Mouse (Mus musculus) kidney, adult 2 months (tissue): ENCODE data around the gene Raph1. TPM values are rescaled to one million over a fixed set of nuclear protein-coding genes. Genes with fewer than 3 reads are reported as not detected.

Experiments used
- DNase-seq: peaks from one replicate; pipeline ENCODE4 v3.0.0; 2021
- H3K27ac ChIP-seq: fragments of 200-500 bp; 2 replicates; pipeline ENCODE4 v1.5.1; 2012; ENCODE audit warnings: low read depth, low read length, control low read depth, inconsistent platforms; ENCODE audit not compliant: insufficient read depth
- H3K27me3 ChIP-seq: fragments of 200-500 bp; replicated peaks from 2 replicates; pipeline ENCODE4 v1.6.1; 2012; ENCODE audit warnings: mild to moderate bottlenecking, moderate library complexity, low read length, inconsistent platforms; ENCODE audit not compliant: control insufficient read depth, insufficient read depth
- H3K36me3 ChIP-seq: fragments of 200-500 bp; 2 replicates; pipeline ENCODE4 v1.6.1; 2012; ENCODE audit warnings: mild to moderate bottlenecking, moderate library complexity, low read length, inconsistent platforms; ENCODE audit not compliant: control insufficient read depth, insufficient read depth
- H3K4me1 ChIP-seq: fragments of 200-500 bp; 2 replicates; pipeline ENCODE4 v1.6.1; 2011; ENCODE audit warnings: low read length; ENCODE audit not compliant: control insufficient read depth, insufficient read depth
- H3K4me3 ChIP-seq: fragments of 200-500 bp; 2 replicates; pipeline ENCODE4 v1.5.1; 2011; ENCODE audit warnings: mild to moderate bottlenecking, low read depth, low read length, control low read depth; ENCODE audit not compliant: insufficient read depth
- CTCF ChIP-seq: fragments of 200-500 bp; conservative IDR thresholded peaks from 2 replicates; pipeline ENCODE4 v1.5.1; 2011; ENCODE audit warnings: low read depth, mild to moderate bottlenecking, control low read depth, low read length, moderate library complexity, mixed read lengths; ENCODE audit not compliant: insufficient read depth, insufficient read length
- POLR2A ChIP-seq: fragments of 200-500 bp; IDR thresholded peaks from one replicate; pipeline ENCODE4 v1.6.1; 2011; ENCODE audit warnings: low read depth, low read length, control low read depth
- WGBS: fragments of 180-500 bp; shearing (Covaris S2); methylation state at CpG from one replicate; pipeline ENCODE4 v1.1.7; 2018; 5-methylcytosine and 5-hydroxymethylcytosine counted together
- polyA plus RNA-seq: library from polyadenylated mRNA; depleted of rRNA; stranded (reverse); fragments of >200 nt; gene quantifications from 2 replicates; pipeline ENCODE4 v1.2.3, GENCODE M21; 2012

Raph1 gene
- polyA plus RNA-seq, 1 experiment = 5.7 TPM

DNA sequence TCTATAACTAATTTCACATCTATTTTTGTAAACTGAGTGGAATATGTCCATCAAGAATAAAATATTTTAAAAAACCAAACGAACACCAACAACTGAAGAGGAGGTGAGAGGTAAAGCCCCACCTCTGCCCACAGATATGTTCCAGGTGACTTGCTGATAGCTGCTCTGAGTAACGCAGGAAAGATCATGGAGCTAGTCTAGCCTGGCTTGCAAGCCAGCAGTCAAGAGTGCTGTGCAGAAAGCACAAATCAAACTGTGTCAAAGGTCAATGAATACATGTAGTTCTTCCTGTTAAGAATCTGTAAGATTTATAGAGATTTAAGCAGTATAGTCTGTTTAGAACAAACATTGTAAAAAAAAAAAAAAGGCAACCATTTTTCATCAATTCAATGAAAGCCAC, 56.3 kb downstream of the Raph1 start:
- Histone ChIP-seq H3K4me1 (no peaks in the 10 kb centered on the region), H3K27me3 (no peaks in the 10 kb centered on the region), H3K4me3 (no peak overlapping the region), H3K27ac (no peak overlapping the region), H3K36me3 (no peaks in the 10 kb centered on the region)
- 37% methylated on average over 2 of the region's 2 CpGs for WGBS
- TF ChIP-seq POLR2A (no peak), CTCF (no peak)
- DNase-seq = no peak

GRCm38 (mm10) chr1:60503456-60503855, 63.4 kb downstream of the Raph1 start:
- no peak overlapping the region for H3K4me3 ChIP-seq
- no peak for TF ChIP-seq POLR2A
- DNase-seq = no peak
- H3K4me1 ChIP-seq = no peaks in the 10 kb centered on the region
- WGBS = 54% methylated on average over 5 of the region's 5 CpGs
- H3K27ac ChIP-seq = no peak overlapping the region
- H3K27me3 ChIP-seq = no peaks in the 10 kb centered on the region; the same call in 1 of the 2 replicates
- H3K36me3 ChIP-seq = no peaks in the 10 kb centered on the region; the same call in 1 of the 2 replicates

DNA sequence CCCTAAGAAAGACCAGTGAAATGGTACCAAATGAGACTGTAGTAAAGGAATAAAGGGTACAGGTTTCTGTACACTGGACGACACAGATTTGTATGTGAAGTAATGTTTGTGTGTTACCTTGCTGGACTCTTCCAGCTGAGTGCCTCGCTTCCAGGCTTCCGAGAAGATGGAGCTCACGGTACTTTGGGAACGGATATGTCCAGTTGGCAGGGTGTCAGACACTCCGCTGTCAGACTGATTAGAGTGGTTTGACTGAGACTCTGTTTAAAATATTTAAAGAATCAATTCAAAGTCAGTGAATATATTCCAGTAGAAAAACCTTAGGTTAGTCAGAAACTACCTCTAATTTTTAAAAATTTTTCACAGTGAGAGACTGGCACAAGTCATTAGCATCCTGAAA, 73.5 kb downstream of the Raph1 start:
- Histone ChIP-seq H3K36me3 (peaks cover 7% of the 10 kb centered on the region), H3K4me1 (no peaks in the 10 kb centered on the region), H3K4me3 (no peak overlapping the region), H3K27ac (no peak overlapping the region), H3K27me3 (no peaks in the 10 kb centered on the region)
- 77% methylated on average over 6 of the region's 6 CpGs for WGBS
- DNase-seq = no peak
- TF ChIP-seq CTCF (no peak), POLR2A (no peak)

GRCm38 (mm10) chr1:60492404-60492803, 74.5 kb downstream of the Raph1 start:
- WGBS = 37% methylated on average over 5 of the region's 5 CpGs
- H3K36me3 ChIP-seq = peaks cover 5% of the 10 kb centered on the region; the same call in 1 of the 2 replicates

DNA sequence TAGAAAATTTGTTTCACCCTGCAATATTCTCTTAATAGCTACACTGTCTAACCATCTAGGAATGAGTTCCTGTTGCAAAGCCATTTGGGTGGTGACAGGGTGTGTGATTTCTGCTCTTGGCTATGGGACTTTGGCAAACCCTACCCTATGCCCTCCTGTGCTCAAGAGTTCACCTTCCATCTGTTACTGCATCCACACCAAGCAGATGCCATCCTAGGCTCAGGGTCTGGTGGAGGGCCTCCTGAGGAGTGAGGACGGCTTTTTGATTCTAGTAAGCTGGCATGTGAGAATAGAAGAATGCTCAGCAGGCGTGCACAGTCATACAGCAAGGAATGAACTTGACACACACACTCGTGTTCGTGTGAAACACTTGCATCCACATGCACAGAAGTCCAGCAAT, 76.4 kb downstream of the Raph1 start:
- H3K36me3 ChIP-seq = peaks cover 3% of the 10 kb centered on the region; the same call in 1 of the 2 replicates
- H3K4me1 ChIP-seq = no peaks in the 10 kb centered on the region
- no peak for DNase-seq
- H3K4me3 ChIP-seq = no peak overlapping the region
- TF ChIP-seq CTCF (no peak), POLR2A (no peak)
- WGBS = 89% methylated on average over 4 of the region's 4 CpGs
- no peak overlapping the region for H3K27ac ChIP-seq
- H3K27me3 ChIP-seq = no peaks in the 10 kb centered on the region

More at GRCm38 (mm10) chr1:60492404-60492803, 74.5 kb downstream of the Raph1 start:
- Histone ChIP-seq H3K4me1 (no peaks in the 10 kb centered on the region), H3K27me3 (no peaks in the 10 kb centered on the region), H3K4me3 (no peak overlapping the region), H3K27ac (no peak overlapping the region)
- DNase-seq = peak; percentile 47
- TF ChIP-seq CTCF (no peak), POLR2A (no peak)

DNA sequence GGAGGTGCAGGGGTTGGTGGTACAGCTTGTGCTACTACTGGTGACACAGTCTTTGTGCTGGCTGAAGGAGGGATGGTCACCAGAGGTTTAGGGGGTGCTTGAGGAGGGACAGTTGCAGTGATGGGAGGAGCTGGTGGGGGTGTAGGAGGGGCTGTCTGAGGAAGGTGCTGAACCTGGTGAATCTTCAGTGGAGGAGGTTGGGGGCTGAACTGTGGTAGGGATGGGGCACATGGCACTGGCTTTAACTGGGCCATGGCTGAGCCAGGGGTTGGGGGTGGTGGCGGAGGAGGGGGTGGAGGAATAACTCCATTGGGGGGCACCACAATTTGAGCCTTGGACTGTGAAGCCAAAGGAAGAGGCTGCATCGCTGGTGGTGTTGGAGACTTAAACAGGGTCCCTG, 77.2 kb downstream of the Raph1 start:
- Histone ChIP-seq H3K27me3 (no peaks in the 10 kb centered on the region), H3K36me3 (no peaks in the 10 kb centered on the region; the same call in 1 of the 2 replicates), H3K27ac (no peak overlapping the region), H3K4me1 (no peaks in the 10 kb centered on the region), H3K4me3 (no peak overlapping the region)
- WGBS = 95% methylated on average over 2 of the region's 2 CpGs
- DNase-seq = no peak
- TF ChIP-seq POLR2A = no peak
- TF ChIP-seq CTCF = no peak

GRCm38 (mm10) chr1:60488635-60489034, 78.3 kb downstream of the Raph1 start:
- Histone ChIP-seq H3K27ac (no peak overlapping the region), H3K36me3 (no peaks in the 10 kb centered on the region; the same call in 1 of the 2 replicates), H3K27me3 (no peaks in the 10 kb centered on the region), H3K4me3 (no peak overlapping the region), H3K4me1 (no peaks in the 10 kb centered on the region)
- no peak for TF ChIP-seq CTCF
- TF ChIP-seq POLR2A = no peak
- no peak for DNase-seq
- 90% methylated on average over 8 of the region's 8 CpGs for WGBS

- Histone ChIP-seq H3K4me1 (no peaks in the 10 kb centered on the region), H3K27me3 (no peaks in the 10 kb centered on the region), H3K27ac (no peak overlapping the region), H3K36me3 (peaks cover 3% of the 10 kb centered on the region; the same call in 1 of the 2 replicates), H3K4me3 (no peak overlapping the region)
- no peak for TF ChIP-seq POLR2A
- no peak for TF ChIP-seq CTCF
- peak; percentile 13 for DNase-seq
- 72% methylated on average over 3 of the region's 3 CpGs for WGBS
Measured at GRCm38 (mm10) chr1:60485649-60486048, 81.3 kb downstream of the Raph1 start.
